Mouse (Mus musculus) heart, adult 11 months (tissue): Measurements from ENCODE around the gene Med21.

Experiments used
- DNase-seq: peaks from one replicate; pipeline ENCODE4 v3.0.0; 2022

Med21 gene

DNA sequence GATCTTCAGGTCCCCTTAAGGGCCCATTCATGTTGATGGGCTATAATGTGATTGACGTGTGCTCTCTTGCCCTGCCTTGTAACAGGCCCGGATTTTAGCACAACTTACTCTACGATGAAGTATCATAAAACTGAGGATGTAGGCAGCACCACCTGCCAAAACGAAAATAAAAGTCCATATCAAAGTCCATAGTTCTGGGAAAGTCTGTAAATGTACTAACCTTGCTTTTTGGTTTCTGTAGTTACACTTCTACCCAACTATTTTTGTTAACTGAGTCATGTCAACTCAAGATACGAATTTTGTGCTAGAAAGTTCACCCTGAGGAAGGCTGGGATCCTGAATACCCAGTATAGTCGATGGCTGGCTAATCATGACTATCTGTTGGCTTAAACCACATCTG is 1.4 kb upstream of the Med21 start:
- no peak for DNase-seq

DNA sequence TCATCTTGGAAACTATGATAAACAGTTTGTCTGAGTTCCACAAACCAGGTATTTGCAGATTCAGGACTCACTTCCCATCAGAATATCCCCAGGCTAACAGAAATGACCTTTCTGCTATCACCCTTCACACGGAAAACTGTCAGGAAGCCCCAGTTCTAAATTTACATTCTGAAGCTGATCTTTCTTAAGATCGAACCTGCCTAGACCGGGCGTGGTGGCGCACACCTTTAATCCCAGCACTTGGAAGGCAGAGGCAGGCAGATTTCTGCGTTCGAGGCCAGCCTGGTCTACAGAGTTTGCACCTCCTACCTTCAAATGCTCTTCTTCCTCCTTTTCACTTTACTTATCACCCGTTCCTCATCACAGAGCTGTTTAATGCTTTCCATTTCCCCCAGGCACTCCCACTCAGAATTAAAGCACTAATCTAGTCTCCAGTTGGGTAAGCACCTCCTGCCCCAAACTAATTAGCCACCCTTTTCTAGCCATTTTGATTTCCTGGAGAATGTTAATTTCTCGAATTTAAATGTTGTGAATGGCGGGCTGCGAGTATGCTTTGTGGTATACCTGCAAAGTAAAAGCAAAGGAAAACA is 631 bp upstream of the Med21 start:
- DNase-seq: peak; percentile 88

DNA sequence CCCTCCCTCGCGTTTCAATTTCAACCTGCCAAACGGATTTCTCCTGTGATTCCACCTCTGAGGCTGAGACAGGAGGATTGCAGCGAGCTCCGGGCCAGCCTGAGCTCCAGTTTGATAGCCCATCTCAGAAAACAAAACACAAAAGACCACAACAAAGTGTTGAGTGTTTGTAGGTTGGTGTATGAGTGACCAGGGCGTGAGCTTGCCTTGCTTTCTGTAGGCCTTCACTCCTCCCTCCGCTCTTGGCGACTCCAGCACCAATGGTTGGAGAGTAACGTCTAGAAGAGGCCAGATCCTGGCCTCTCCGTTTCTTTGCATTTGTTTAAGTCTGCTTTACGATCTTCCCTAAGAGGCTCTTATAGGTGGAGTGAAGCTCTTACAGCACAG is 830 bp downstream of the Med21 start:
- peak; percentile 89 for DNase-seq

DNA sequence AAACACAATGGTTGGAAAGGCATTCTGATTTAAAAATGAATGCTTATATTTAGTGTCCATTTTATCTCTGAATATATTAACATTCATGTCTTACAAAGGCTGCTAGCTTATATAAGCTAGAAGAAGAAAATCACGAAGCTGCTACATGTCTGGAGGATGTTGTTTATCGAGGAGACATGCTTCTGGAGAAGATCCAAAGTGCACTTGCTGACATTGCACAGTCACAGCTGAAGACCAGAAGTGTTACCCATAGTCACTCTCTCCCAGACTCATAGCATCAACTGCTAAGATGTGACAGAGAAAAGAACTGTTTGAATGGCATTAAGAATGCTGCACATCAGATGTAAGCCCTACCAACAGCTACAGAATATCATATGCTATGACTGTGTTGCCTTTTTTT is 7.7 kb downstream of the Med21 start:
- no peak for DNase-seq

DNA sequence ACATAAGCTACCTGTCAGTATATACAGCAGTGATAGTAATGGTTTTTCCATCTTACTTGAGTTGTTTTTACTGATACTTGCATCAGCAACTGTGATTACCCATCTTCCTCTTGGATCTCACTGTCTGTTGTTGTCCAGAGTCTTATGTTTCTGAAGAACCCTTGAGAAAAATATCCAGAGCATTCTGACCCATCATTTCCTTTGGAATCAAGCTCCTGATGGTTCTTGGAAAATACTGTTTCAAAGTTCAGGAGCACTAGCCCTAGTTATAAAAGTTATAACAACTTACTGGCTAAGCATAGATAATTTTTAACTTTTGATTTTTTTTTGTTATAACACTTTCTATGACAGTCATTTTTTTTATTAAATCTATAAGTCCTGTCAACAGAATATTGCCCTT is 9.1 kb downstream of the Med21 start:
- no peak for DNase-seq

DNA sequence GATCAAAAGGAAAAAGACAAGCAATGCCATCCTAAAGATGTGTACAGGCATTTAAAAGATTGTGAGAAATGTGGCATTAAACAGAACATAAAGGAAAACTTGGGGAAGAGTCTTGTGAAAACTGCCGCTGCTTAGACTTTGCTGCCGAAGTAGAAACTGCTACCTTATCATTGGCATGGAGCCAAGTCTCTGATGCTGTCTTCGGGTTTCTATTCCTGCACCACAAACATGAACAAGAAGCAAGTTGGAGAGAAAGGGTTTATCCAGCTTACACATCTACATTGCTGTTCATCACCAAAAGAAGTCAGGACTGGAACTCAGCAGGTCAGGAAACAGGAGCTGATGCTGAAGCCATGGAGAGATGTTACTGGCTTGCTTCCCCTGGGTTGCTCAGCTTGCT is 10.8 kb downstream of the Med21 start:
- DNase-seq: peak; percentile 28

DNA sequence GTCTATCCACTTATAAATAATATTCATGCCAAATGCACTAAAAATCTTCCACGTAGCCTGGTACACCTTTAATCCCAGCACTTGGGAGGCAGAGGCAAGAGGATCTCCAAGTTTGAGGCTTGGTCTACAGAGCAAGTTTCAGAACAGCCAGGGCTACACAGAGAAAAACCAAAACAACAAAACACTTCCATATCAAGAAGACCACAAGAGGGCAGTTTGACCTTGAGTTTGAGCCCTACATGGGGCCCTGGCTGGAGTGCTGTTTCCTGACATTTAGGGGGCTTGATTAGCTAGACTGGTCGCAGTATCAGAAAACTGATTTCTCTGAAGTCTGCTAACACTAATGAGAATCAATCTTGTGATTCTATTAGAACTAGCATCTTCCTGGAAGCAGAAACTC is 18.2 kb downstream of the Med21 start:
- peak; percentile 68 for DNase-seq

DNA sequence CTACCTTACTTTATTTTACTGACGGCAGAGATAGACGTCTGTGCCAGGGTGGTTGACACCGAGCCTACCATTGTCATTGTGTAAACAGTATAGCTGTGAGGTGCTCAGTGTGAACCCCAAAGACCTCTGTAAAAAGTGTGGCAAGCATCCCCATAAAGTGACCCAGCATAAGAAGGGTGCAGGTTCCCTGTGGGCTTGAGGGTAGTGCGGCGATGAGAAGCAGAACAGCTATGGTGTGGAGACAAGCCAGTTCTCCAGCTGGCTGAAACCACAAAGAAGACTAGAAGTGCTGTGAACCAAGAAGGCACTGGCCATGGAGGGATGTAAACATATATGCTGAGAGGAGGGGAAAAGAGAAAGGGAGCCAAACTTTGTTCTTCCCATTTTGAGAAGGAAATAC is 19.3 kb downstream of the Med21 start:
- DNase-seq: peak; percentile 80

DNA sequence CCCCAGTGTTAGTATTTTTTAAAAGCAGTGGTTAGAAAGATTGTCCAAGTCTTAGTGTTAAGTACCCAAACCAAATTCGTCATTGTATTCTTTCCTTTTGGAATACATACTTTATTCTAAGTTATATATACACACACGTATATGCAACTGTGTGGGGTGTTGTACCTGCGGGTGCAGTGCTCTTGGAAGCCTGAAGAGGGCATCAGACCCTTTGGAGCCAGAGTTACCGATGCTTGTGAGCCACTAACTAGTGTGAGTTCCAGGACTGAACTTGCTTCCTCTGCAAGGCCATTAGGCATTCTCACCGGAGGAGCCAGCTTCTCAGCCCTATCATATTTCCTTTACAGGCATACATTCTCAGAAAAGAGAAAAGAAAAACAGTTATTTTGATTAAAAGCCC is 20.3 kb downstream of the Med21 start:
- DNase-seq: peak; percentile 88

DNA sequence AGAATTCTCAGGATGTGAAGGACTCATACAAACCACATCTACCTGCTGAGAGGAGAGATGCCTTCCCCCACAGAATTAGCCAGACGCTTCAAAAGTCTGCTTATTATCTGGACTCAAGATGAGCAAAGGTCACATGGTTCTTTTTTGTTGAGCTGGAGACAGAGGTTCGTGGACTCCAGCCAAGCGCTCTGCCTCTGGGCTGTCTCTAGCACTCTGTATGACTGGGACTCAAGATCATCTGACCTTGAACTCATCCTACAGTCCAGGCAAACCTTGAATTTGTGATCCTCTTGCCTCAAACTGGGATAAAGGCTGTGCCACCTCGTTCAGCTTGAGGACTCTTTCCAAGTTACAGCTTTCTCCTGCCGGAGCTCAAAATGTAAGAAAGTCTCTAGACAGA is 21.8 kb downstream of the Med21 start:
- DNase-seq: peak; percentile 91

DNA sequence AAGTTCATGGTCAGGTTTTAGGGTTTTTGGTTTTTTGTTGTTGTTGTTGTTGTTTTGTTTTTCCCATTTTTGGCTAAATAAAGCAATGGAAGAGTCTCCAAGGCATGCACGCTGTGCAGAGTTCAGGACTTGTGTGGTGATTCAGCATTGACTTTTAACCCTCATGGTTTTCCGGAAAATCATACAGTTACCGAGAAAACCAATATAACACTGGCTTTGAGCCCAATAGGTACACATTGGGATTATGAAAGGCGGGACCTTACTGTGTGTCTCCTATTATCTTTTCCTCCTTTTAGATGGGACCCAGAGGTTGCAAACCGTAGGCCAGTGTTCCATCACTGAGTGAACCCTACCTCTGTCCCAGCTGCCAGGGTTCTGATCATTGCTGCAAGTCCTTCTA is 22.6 kb downstream of the Med21 start:
- DNase-seq: no peak

DNA sequence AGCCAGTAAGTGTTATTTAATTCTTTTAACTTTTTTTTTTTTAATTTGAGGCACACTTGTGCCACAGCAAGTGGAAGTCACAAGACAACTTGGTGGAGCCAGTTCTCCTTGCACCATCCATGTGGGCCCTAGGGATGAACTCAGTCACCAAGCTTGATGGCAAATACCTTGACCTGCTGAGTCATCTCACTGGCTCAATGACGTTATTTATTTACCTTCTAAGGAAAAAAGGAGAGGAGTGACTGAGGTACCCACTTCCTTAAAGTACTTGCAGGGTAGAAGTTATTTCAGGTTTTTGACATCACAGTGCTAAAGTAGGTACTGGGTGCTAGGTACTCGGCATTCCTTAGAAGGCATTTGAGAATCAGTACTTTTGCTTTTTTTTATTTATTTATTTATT is 23.1 kb downstream of the Med21 start:
- DNase-seq: peak; percentile 40

DNA sequence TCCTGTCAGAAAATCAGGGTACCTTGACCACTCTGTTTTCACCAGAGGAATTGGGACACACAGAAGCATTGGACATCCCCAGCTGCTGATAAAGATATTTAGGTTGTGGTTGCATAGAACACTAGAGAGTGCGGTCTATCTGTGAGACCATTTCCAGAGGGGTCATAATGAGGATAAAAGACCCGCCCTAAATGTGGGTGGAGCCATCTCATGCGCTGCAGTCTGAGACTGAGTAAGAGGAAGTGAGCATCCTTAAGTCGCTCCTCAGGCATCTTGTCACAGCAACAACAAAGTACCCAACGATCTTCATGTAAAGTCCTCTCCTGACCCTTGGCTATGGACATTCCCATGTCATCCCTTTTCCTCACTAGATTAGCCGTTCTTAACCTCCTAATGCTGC is 24.5 kb downstream of the Med21 start:
- peak; percentile 55 for DNase-seq

DNA sequence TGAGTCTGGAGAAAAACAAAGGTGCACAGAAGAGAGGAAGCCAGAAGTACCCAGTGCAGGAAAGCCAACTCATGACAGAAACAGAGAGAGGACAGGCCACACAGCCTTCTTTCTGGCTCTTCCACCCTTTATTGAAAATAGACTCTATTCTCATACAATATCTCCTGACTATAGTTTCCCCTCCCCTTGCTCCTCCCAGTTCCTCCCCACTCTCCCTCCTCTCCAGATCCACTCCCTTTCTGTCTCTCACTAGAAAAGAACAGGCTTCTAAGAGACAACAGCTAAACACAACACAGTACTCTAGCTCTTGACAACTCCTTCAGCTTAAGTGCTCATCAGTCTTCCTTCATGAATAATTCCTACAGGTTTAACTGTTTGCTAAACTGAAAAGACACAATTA is 26.3 kb downstream of the Med21 start:
- peak; percentile 80 for DNase-seq

DNA sequence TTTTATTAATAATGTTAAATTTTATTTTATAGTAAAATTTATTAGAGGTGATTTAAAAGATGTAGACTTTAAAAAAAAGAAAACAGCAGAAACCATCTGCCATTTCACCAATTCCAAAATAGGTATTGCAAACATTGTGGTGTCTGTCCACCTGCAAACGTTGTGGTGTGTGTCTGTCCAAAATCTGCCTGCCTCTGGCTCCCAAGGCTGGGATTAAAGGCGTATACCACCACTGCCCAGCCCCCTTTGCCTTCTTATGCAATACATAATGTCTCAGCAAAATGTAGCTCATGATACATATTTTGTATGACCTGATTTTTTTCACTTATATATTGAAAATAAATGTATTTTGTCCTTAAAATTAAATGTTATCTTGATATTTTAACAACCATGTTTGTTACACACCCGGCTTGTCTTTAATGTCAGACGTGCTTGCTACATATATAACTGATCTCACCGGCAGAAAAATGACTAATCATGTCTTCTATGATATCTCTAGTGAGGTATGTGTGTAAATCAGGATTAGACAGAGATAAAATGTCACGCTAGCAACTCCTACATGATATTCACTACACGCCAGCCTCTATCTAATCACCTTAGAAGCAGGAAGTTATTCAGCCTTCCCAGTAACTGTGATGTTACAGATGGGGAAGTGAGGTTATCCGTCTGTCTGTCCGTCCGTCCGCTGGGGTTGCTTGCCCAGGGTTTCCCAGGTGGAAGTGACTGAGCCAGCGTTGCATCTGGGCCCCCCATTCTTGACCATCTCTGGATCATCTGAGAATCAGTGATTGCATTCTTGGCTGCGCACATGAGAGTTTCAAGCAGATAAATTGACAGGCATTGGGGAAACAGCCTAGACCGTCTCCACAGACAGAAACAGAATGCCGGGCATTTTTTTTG is 28.9 kb downstream of the Med21 start:
- peak; percentile 93 for DNase-seq

DNA sequence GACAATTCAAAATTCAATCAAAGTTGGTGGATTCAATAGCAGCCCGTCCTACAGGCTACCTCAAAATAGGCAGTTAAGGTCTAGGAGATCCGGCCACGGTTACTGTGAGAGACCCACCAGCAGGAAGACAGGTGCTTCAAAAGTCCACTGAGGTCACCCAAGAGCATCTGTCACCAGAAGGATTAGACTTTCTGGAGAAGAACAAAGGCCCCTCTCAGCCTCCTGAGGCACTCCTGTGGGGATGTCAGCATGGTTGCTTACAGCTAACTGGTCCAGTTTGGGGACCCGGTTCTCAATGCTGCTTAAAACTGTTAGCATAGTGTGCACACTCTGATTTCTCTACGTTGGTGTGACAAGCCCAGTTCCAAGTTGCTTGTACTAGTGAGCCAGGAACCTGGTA is 29.8 kb downstream of the Med21 start:
- peak; percentile 80 for DNase-seq

DNA sequence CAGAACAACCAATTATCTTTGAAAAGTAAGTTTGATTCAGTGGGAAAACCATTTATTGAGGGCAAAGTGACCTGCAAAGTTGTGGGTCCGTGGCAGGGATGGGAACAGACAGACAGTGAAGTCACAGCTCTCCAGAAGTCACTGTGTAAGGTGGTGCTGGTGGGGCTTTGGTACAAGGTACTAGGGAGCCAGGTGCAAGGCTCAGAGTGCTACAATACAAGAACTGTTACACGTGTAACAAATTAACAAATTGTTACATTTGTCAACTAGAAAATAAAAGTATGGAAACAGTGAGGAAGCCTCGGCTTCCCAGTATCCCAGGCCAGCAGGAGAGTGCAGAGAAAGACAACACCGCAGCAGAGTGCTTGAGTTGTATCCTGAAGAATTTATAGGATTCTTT is 31.3 kb downstream of the Med21 start:
- peak; percentile 81 for DNase-seq

DNA sequence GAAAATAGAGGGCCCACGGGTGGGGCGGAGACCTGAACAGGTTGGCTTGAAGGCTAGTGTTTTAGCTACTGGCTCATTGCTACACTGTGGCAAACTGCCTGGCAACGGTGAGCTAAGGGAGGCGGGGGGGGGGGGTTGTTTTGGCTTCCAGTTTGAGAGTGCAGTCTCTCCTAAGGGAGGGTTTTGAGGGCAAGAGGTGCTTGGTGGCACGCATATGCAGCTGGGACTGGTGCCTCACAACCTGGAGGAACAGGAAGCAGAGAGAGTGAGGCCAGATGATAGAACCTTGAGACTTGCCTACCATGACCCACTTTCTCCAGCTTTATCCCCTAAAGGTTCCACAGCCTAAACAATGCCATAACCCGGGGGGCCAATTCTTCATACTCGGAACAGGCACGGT is 32.1 kb downstream of the Med21 start:
- DNase-seq: peak; percentile 85

DNA sequence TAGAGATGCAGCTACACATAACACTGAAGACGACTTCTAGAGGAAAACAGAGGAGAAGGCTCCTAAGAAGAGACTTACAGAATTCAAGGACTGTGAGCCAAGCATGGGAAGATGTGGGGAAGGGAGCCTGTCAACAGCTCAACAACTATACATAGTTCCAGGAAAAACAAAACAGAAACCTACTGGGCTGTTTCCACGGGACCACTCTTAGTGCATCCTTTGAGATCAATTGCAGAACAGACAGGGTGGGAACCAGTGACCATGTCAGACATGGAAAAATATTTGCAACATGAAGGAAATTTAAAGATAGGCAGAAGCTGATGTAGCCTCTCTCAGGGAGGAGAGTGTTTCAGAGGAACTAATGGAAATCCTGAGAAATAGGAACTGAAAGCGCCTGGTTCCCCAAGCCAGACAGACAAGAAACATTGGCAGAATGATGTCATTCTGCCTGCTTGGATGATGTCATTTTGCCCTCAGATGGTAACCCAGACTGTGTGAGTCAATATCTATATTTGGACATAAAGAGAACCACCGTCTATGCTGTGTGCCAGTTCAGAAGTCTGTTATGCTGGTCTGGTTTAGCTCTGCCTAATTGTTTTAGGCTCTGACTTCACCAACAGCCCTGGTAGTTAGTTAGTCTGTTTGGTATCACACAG is 32.7 kb downstream of the Med21 start:
- peak; percentile 95 for DNase-seq

DNA sequence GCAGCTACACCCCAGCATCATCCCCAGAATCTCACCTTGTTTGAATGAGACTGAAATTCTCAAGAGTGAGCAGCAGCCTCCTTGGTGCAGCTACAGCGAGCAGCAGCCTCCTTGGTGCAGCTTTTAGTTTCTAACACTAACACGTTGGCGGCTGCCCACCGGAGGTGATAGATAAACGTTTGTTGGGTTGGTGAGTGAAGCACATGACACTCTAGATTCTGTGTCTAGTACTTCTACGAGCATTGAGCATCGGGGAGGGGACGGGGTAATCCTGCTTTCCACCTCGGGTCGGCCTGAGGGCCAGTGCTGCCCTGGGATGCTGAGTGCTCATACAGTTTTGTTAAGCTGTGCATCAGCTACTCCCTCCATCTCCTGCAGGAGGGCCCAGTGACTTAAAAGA is 34.6 kb downstream of the Med21 start:
- peak; percentile 58 for DNase-seq

DNA sequence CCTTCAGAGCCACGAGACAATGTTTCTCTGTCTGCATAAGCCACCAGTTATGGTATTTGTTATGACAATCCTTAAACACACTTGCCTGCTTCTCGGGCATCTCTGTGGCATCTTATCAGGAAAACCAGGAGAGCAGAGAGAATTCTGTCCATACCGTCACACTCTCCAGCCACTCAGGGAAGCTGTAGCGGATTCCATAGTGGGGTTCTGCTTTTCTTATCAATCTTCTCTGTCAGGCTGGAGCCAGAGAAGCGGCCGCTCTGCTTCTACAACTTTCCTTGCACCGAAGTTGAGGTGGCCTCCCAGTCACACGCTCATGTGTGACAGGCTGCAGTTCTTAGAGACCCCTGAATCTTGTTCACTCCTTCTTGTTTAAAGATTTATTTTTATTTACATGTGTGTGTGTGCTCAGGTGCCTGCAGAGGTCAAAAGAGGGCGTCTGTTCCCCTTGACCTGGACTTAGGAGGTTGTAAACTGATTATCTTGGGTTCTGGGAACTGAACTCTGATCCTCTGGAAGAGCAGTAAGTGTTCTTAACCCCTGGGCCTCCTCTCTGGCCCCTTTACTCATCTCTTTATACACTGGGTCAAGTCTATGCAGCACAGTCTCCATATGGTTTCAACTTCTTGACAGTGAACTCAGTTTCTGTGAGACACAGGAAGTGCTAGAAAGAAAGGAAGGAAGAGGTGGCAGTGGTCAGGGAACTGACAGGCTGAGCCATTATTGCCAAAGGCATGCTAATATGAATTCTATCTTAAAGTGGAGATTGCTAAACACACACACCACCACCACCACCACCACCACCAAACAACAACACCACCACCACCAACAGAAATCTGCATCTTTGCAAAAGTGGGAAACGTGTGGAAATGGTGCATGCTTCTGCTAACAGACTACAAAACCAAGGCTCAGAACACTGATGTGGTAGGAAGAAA is 36.1 kb downstream of the Med21 start:
- DNase-seq: peak; percentile 73

DNA sequence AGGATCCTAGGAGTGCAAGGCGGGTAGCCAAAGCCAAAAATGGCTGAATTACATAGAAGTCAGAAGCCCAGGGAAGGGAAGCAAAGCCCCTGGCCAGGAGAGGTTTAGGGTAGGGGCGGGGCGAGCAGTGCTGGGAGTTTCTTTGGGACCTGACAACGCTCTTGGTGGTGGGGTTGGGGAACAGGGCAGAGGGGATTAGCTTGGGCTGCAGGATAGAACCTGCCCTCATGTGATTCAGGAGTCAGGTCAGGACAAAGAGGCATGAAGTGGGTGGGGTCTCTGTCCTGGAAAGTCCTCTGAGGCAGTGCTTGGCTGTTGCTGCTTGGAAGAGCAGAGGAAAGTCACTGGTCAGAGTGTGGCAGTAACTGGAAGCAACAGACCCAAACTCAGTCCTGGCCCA is 41.5 kb downstream of the Med21 start:
- DNase-seq: peak; percentile 91

DNA sequence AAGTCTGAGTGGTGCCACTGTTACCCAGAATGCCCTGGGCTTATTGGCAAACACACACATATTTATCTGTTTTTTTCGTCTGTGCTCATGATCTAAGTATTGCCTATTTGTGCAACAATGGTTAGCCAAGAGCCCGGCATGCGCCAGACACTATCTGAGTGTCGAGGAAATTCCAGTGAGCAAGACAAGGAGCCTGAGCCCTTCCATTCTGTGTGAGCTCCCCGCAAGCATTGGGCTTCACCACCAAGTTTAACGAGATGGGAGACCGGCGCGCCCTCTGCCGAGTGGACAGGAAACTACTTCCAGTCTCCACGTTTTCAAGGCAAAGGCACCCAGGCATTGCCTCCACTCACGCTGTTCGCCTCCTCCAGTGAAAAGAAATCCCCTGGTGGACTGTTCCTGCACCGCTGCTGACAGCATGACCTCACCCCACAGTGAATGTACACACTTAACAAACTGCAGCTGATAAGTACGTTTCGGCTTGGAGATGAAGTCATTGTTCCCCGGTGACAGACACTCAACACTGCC is 43.5 kb downstream of the Med21 start:
- peak; percentile 98 for DNase-seq
